ENCODE assay signal across 22 mouse cellular contexts in genomic region chrX:101394341-101394740, GRCm38 (mm10). TPM values are rescaled to one million over a fixed set of nuclear protein-coding genes. Genes with fewer than 3 reads are reported as not detected.
"Had no signal": no experiment of that assay in that cellular context is flagged by ENCODE, and none has a peak within 500 bp of the region (broad histone marks: within the 10 kb centered on the region; RNA-seq: fewer than 3 reads in every experiment).

No protein-coding gene starts in this region.

- H3K4me3 ChIP-seq: lung, embryonic 15.5 days; megakaryocyte, embryonic 14.5 days; midbrain, embryonic 13.5 days; midbrain, embryonic 15.5 days; neural tube, embryonic 12.5 days; stomach, embryonic 15.5 days had no signal

- H3K9me3 ChIP-seq: lung, embryonic 15.5 days; megakaryocyte, embryonic 14.5 days; midbrain, embryonic 13.5 days; midbrain, embryonic 15.5 days; neural tube, embryonic 12.5 days; stomach, embryonic 15.5 days had no signal

- DNase-seq: liver, postnatal 0 days; lung, adult 2 months; lung, postnatal 14 days; lung, postnatal 36 days; right cerebral cortex, postnatal 14 days; thymus, adult 2 months; thymus, postnatal 25 days; thymus, postnatal 4 days had no signal

- H3K9ac ChIP-seq: liver, postnatal 0 days; lung, embryonic 15.5 days; midbrain, embryonic 13.5 days; midbrain, embryonic 15.5 days; neural tube, embryonic 12.5 days; stomach, embryonic 15.5 days had no signal

- H3K27ac ChIP-seq: lung, embryonic 15.5 days; macrophage; midbrain, embryonic 13.5 days; midbrain, embryonic 15.5 days; neural tube, embryonic 12.5 days; stomach, embryonic 15.5 days; stomach, postnatal 0 days had no signal

- H3K4me1 ChIP-seq: lung, embryonic 15.5 days; megakaryocyte, embryonic 14.5 days; midbrain, embryonic 13.5 days; midbrain, embryonic 15.5 days; neural tube, embryonic 12.5 days; stomach, embryonic 15.5 days had no signal

- ATAC-seq: lung, postnatal 0 days; midbrain, embryonic 13.5 days; midbrain, embryonic 15.5 days had no signal

- H3K4me2 ChIP-seq: lung, embryonic 15.5 days; midbrain, embryonic 11.5 days; midbrain, embryonic 13.5 days; midbrain, embryonic 15.5 days; neural tube, embryonic 12.5 days; stomach, embryonic 15.5 days had no signal

- H3K36me3 ChIP-seq: lung, embryonic 15.5 days; midbrain, embryonic 13.5 days; midbrain, embryonic 15.5 days; neural tube, embryonic 12.5 days; stomach, embryonic 15.5 days had no signal

RNA-seq across cellular contexts. Expression of gene Gjb1, which starts 18.2 kb away (rescaled TPM):
- total RNA-seq: megakaryocyte progenitor cell, adult 5-6 weeks; monocyte, adult 5-6 weeks; neutrophil, adult 5-6 weeks had no signal
- polyA plus RNA-seq: macrophage; midbrain, embryonic 11.5 days; testis, adult 2 months had no signal

RNA-seq across cellular contexts. Expression of gene Itgb1bp2, which starts 54.5 kb away (rescaled TPM):
- total RNA-seq: monocyte, adult 5-6 weeks had no signal
- polyA plus RNA-seq: macrophage; testis, adult 2 months had no signal
